Mouse (Mus musculus): ENCODE measurements around the gene Manba. TPM values are rescaled to one million over a fixed set of nuclear protein-coding genes. Genes with fewer than 3 reads are reported as not detected.
"Not testable (repeated sequence)": the region's sequence is repeated elsewhere in the genome, so short reads cannot be mapped to it uniquely, and the experiment has no call there.

Manba gene
- polyA plus RNA-seq, 1 experiment from 2014 or later: 4.8 TPM

- no peaks in the 10 kb centered on the region for H3K9me3 ChIP-seq
- H3K4me1 ChIP-seq (replicated peaks): peaks cover 11% of the 10 kb centered on the region
- 67% methylated on average over 6 of the region's 6 CpGs for WGBS
- no peak overlapping the region for H3K4me3 ChIP-seq
- no peak for DNase-seq (ENCODE audit: low spot score)
- no peaks in the 10 kb centered on the region for H3K36me3 ChIP-seq
- no peak overlapping the region for H3K27ac ChIP-seq
- H3K27me3 ChIP-seq (ENCODE audit: insufficient read depth, poor library complexity, severe bottlenecking): no peaks in the 10 kb centered on the region
Measured at GRCm38 (mm10) chr3:135516891-135517290, 31.5 kb downstream of the Manba start.

DNA sequence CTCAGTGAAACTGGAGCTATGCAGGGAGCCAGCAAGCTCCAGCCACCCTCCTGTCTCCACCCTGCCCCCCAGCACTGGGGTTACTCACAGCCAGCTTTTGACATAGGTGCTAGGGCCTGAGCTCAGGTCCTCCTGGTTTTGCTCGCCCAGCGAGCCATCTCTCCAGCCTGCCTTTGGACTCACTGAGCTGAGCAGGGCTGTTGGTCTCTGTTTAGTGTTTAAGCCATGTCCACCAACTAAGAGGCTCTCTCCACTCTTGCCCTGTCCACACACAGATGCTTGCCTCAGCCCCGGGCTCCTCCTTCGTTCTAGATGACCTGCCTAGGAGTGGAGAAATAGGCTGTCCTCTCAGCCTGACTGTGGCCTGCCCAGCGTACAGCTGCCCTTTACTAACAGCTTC, 33.5 kb downstream of the Manba start:
- H3K27me3 ChIP-seq (ENCODE audit: insufficient read depth, poor library complexity, severe bottlenecking): no peaks in the 10 kb centered on the region
- WGBS: 76% methylated on average over 5 of the region's 5 CpGs
- H3K4me1 ChIP-seq (replicated peaks): peaks cover 11% of the 10 kb centered on the region
- H3K4me3 ChIP-seq: no peak overlapping the region
- DNase-seq (ENCODE audit: low spot score): no peak
- no peaks in the 10 kb centered on the region for H3K9me3 ChIP-seq
- no peaks in the 10 kb centered on the region for H3K36me3 ChIP-seq
- H3K27ac ChIP-seq: no peak overlapping the region

GRCm38 (mm10) chr3:135519584-135519983, 34.2 kb downstream of the Manba start:
- Histone ChIP-seq H3K36me3 (no peaks in the 10 kb centered on the region), H3K9me3 (no peaks in the 10 kb centered on the region), H3K27ac (no peak overlapping the region), H3K4me3 (no peak overlapping the region), H3K4me1 (replicated peaks) (peaks cover 11% of the 10 kb centered on the region), H3K27me3 (ENCODE audit: insufficient read depth, poor library complexity, severe bottlenecking) (no peaks in the 10 kb centered on the region)
- DNase-seq (ENCODE audit: low spot score): no peak
- 78% methylated on average over 6 of the region's 6 CpGs for WGBS

GRCm38 (mm10) chr3:135521963-135522362, 36.6 kb downstream of the Manba start:
- H3K4me1 ChIP-seq (replicated peaks): peaks cover 9% of the 10 kb centered on the region
- no peak overlapping the region for H3K4me3 ChIP-seq
- no peaks in the 10 kb centered on the region for H3K36me3 ChIP-seq
- 69% methylated on average over 4 of the region's 4 CpGs for WGBS
- H3K27me3 ChIP-seq (ENCODE audit: insufficient read depth, poor library complexity, severe bottlenecking): no peaks in the 10 kb centered on the region
- H3K9me3 ChIP-seq: no peaks in the 10 kb centered on the region
- no peak for DNase-seq (ENCODE audit: low spot score)
- no peak overlapping the region for H3K27ac ChIP-seq

DNA sequence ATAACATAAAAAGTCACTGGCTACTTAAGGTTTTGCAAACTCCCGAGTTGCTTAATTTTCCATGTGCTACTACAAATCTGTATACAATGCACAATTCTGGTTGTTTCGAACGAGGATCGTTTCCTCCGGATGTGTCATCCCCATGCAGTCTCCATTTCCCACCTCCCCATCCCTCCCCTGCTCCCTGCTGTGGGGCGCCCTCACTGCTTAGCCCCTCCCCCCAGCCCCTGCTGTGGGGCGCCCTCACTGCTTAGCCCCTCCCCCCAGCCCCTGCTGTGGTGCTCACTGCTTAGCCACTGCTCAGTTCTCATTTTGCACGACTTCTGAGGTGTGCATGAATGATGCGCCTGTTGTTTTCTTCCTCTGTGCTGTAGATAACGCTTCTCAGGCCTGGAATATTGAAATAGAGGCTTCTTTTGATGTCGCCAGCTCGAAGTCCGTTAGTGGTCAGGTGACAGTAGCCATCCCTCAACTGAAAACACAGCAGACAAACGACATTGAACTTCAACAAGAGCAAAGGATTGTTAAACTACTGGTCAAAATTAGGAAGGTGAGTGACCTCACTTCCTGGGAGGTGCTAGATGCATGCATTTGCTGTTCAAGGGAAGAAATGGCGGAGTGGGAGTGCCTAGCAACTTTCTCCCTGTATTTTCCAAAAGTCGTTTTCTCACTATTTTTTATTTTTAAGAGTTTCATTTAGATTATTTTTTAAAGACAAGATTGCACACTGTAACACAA, 37.4 kb downstream of the Manba start:
- Histone ChIP-seq H3K9me3 (no peaks in the 10 kb centered on the region), H3K4me1 (replicated peaks) (peaks cover 8% of the 10 kb centered on the region), H3K27ac (no peak overlapping the region), H3K27me3 (ENCODE audit: insufficient read depth, poor library complexity, severe bottlenecking) (no peaks in the 10 kb centered on the region), H3K36me3 (no peaks in the 10 kb centered on the region), H3K4me3 (no peak overlapping the region)
- 60% methylated on average over 16 of the region's 16 CpGs for WGBS
- DNase-seq (ENCODE audit: low spot score): no peak

DNA sequence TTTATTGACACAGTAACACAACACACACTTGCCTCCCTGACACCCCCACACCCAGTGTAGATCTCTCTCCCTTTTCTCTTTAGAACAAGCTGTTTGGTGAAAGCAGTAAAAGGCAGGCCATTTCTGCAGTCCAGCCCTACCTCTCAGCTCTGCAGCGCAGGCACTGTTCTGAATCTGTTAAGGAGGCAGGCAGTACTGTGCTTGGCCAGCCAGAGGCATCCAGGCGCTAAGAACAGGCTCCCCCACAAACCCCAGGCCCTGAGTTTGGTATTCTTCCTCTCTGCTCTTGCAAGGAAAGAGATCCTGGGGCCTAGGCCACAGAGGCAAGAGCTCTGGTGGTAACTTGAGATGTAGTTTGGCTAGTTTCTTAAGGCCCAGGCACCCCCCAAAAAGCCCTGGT, 39.5 kb downstream of the Manba start:
- H3K27me3 ChIP-seq (ENCODE audit: insufficient read depth, poor library complexity, severe bottlenecking); H3K27ac ChIP-seq; H3K4me3 ChIP-seq; H3K4me1 ChIP-seq (replicated peaks); H3K9me3 ChIP-seq; H3K36me3 ChIP-seq; DNase-seq (ENCODE audit: low spot score): not testable (repeated sequence)
- 34% methylated on average over 2 of the region's 2 CpGs for WGBS

DNA sequence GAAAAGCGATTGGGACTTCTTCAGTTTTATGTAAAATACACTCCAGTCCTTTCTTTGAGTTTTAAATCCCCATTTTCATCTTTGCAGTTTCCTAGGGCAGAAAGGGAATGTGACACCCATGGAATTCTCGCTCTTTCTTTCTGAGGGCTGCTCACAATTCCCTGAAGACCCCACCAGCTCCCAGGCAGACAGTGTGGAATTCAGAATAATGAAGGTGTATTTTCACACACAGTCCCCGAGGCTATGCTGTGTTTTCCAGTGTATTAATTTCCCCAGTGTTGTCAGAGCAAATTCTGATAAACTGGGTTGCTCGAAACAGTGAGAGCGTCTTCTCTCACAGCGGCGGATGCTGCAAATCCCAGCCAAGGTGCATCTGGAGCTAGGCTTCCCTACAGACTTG, 44.3 kb downstream of the Manba start:
- WGBS: 85% methylated on average over 7 of the region's 7 CpGs
- H3K27ac ChIP-seq: no peak overlapping the region
- no peaks in the 10 kb centered on the region for H3K4me1 ChIP-seq (replicated peaks)
- H3K4me3 ChIP-seq: no peak overlapping the region
- DNase-seq (ENCODE audit: low spot score): no peak
- no peaks in the 10 kb centered on the region for H3K27me3 ChIP-seq (ENCODE audit: insufficient read depth, poor library complexity, severe bottlenecking)
- H3K9me3 ChIP-seq: no peaks in the 10 kb centered on the region
- no peaks in the 10 kb centered on the region for H3K36me3 ChIP-seq

- H3K27me3 ChIP-seq (ENCODE audit: insufficient read depth, poor library complexity, severe bottlenecking): no peaks in the 10 kb centered on the region
- 61% methylated on average over 2 of the region's 2 CpGs for WGBS
- no peaks in the 10 kb centered on the region for H3K9me3 ChIP-seq
- H3K36me3 ChIP-seq: no peaks in the 10 kb centered on the region
- H3K4me1 ChIP-seq (replicated peaks): no peaks in the 10 kb centered on the region
- no peak for DNase-seq (ENCODE audit: low spot score)
- H3K27ac ChIP-seq: no peak overlapping the region
- no peak overlapping the region for H3K4me3 ChIP-seq
Measured at GRCm38 (mm10) chr3:135531762-135532161, 46.4 kb downstream of the Manba start.

DNA sequence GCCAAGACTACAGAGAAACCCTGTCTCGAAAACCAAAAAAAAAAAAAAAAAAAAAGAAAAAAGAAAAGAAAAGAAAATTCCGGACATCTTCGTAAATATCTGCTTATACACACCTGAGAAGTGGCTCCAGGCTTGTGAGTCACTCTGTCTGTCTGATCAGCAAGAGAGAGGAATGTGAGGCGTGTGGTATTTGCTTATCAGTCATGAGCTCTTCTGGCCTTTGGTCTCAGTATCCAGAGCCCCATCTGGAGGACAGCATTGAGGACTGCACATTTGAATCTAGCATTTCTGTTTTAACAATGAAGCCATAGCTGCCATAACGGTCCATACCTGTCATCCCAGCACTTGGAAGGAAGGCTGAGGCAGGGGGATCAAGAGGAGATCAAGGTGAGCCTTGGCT, 48.7 kb downstream of the Manba start:
- no peak for DNase-seq (ENCODE audit: low spot score)
- Histone ChIP-seq H3K27me3 (ENCODE audit: insufficient read depth, poor library complexity, severe bottlenecking) (no peaks in the 10 kb centered on the region), H3K36me3 (no peaks in the 10 kb centered on the region), H3K27ac (no peak overlapping the region), H3K9me3 (no peaks in the 10 kb centered on the region), H3K4me3 (no peak overlapping the region), H3K4me1 (replicated peaks) (no peaks in the 10 kb centered on the region)
- WGBS: 85% methylated on average over 4 of the region's 5 CpGs

GRCm38 (mm10) chr3:135546212-135546923, 61.0 kb downstream of the Manba start:
- H3K27ac ChIP-seq: no peak overlapping the region
- no peak for DNase-seq (ENCODE audit: low spot score)
- no peak overlapping the region for H3K4me3 ChIP-seq
- 66% methylated on average over 13 of the region's 13 CpGs for WGBS
- no peaks in the 10 kb centered on the region for H3K27me3 ChIP-seq (ENCODE audit: insufficient read depth, poor library complexity, severe bottlenecking)
- H3K9me3 ChIP-seq: no peaks in the 10 kb centered on the region
- no peaks in the 10 kb centered on the region for H3K36me3 ChIP-seq
- peaks cover 13% of the 10 kb centered on the region for H3K4me1 ChIP-seq (replicated peaks)

GRCm38 (mm10) chr3:135547298-135547697, 61.9 kb downstream of the Manba start:
- Histone ChIP-seq H3K4me3 (no peak overlapping the region), H3K4me1 (replicated peaks) (peaks cover 13% of the 10 kb centered on the region), H3K27me3 (ENCODE audit: insufficient read depth, poor library complexity, severe bottlenecking) (no peaks in the 10 kb centered on the region), H3K9me3 (no peaks in the 10 kb centered on the region), H3K27ac (no peak overlapping the region), H3K36me3 (no peaks in the 10 kb centered on the region)
- 75% methylated on average over 8 of the region's 8 CpGs for WGBS
- DNase-seq (ENCODE audit: low spot score): no peak

- Histone ChIP-seq H3K27me3 (ENCODE audit: insufficient read depth, poor library complexity, severe bottlenecking) (no peaks in the 10 kb centered on the region), H3K4me1 (replicated peaks) (no peaks in the 10 kb centered on the region), H3K27ac (no peak overlapping the region), H3K36me3 (no peaks in the 10 kb centered on the region), H3K4me3 (no peak overlapping the region), H3K9me3 (no peaks in the 10 kb centered on the region)
- DNase-seq (ENCODE audit: low spot score): no peak
- WGBS: 80% methylated on average over 5 of the region's 5 CpGs
Measured at GRCm38 (mm10) chr3:135552874-135553273, 67.5 kb downstream of the Manba start.

DNA sequence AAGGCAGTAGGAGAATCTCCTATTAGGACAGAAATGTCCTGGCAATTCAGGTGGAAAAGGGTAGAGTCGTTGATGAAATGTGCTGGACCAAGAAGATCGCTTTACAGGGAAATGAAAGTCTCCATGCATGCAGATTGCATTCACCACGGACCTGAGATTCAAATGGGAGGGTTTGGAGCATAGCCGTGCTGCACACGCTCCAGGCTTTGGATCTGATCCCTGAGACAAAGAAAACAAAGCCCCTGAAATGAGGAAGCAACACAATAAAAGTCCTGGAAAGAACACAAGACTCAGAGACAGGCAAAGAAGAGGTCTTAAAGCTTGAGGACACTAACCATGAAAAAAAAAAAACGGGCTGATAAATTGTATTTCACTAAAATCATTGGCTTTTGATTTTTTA, 69.8 kb downstream of the Manba start:
- no peak overlapping the region for H3K27ac ChIP-seq
- 61% methylated on average over 6 of the region's 6 CpGs for WGBS
- H3K9me3 ChIP-seq: no peaks in the 10 kb centered on the region
- H3K27me3 ChIP-seq (ENCODE audit: insufficient read depth, poor library complexity, severe bottlenecking): no peaks in the 10 kb centered on the region
- no peak for DNase-seq (ENCODE audit: low spot score)
- no peaks in the 10 kb centered on the region for H3K36me3 ChIP-seq
- no peaks in the 10 kb centered on the region for H3K4me1 ChIP-seq (replicated peaks)
- no peak overlapping the region for H3K4me3 ChIP-seq
